Mouse (Mus musculus) heart, adult 8-10 months (tissue): ENCODE data around the gene D1Ertd622e. TPM values are rescaled to one million over a fixed set of nuclear protein-coding genes. Genes with fewer than 3 reads are reported as not detected.

ENCODE experiments used
- DNase-seq: peaks from one replicate; pipeline ENCODE4 v3.0.0; 2022; ENCODE audit warnings: low spot score
- total RNA-seq, 4 experiments: library from RNA; stranded (reverse); gene quantifications; 2 replicates each; pipeline ENCODE4 v1.2.4; 2022

Gene D1Ertd622e
- total RNA-seq, 4 experiments from 2014 or later: 2.8 to 4.5 (median 3.8) TPM

- no peak for DNase-seq
These were observed 27.8 kb downstream of the D1Ertd622e start for GRCm38 (mm10) chr1:97634104-97634503.

DNA sequence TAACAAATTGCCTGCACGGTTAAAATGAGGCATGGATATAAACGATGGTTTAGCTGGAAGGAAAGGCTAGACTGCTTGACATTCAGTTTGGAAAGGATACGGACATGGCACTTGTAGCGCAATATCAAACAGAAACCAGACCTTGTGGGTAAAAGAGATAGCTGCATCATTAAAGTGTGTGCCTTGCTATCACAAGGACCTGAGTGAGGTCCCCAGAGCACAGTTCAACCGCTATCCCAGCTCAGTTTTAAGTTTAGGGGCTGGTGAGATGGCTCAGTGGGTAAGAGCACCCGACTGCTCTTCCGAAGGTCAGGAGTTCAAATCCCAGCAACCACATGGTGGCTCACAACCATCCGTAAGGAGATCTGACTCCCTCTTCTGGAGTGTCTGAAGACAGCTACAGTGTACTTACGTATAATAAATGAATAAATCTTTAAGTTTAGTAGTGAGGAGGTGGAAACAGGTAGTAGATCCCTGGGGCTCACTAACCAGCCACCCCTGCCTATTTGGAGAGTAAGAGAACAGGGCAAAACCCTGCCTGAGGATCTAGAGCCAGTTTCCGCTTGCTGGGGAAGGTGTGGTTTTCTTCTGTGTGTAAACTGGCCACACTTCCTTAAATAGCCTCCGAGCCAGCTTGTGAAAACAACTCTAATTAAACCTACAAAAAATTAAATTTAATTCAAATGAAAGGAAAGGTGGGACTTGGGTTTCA, 29.2 kb downstream of the D1Ertd622e start:
- DNase-seq: no peak

GRCm38 (mm10) chr1:97631843-97632470, 29.9 kb downstream of the D1Ertd622e start:
- DNase-seq: no peak

- no peak for DNase-seq
These were observed 31.7 kb downstream of the D1Ertd622e start for GRCm38 (mm10) chr1:97630146-97630545.

DNA sequence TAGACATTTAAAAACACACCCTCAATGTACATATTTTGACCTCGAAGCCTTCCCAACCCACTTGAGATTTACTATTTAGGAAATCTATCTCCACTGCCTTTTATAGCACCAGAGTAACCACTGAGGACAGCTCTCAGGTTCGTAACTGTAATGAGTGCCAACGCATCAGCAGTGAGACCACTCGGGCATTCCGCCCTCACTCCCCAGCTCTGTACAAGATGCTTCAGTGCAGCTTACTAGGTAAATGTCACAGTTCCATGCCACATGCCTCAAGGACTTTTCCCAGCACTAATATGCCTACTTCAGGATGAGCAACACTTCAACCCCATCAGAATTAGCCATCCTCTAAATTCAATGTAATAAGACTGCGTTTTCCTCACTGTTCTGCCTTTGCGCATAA, 33.0 kb downstream of the D1Ertd622e start:
- no peak for DNase-seq

DNA sequence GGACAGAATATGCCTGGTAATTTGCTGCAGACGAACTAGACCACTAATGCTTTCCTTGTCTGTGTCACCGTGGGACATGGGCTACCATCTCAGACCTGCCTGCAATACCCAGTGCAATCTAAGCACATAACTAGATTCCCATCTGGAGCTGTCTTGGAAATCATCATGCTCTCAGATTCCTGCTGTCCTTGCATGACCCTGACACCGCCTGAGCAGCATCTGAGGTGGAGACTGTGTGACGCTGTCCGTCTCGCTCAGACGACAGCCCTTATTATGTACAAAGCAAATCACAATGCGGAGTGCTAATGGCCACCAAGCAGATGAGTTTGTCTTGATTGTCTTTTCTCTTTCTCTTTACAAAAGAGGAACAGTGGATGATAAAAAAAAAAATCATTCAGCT, 33.9 kb downstream of the D1Ertd622e start:
- DNase-seq: no peak

DNA sequence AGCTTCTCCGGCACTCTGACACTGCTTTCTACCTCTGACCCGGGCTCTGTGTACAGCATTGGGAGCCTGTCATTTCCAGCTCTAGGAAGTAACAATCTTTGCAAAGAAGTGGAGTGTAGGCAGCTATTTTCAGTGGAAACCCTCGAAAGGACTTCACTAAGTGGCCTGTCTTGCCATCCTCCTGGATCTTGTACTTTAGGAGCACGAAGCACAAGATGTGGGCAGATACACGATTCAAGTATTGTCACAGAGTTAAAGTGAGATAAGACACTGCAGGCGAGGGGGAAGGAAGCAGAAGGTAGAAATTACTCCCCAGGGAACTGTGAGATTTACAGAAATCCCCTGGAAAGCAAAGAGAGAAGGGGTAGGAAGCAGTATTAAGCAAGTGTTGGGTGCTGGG, 36.4 kb downstream of the D1Ertd622e start:
- DNase-seq: no peak

GRCm38 (mm10) chr1:97624386-97624785, 37.5 kb downstream of the D1Ertd622e start:
- DNase-seq: no peak

DNA sequence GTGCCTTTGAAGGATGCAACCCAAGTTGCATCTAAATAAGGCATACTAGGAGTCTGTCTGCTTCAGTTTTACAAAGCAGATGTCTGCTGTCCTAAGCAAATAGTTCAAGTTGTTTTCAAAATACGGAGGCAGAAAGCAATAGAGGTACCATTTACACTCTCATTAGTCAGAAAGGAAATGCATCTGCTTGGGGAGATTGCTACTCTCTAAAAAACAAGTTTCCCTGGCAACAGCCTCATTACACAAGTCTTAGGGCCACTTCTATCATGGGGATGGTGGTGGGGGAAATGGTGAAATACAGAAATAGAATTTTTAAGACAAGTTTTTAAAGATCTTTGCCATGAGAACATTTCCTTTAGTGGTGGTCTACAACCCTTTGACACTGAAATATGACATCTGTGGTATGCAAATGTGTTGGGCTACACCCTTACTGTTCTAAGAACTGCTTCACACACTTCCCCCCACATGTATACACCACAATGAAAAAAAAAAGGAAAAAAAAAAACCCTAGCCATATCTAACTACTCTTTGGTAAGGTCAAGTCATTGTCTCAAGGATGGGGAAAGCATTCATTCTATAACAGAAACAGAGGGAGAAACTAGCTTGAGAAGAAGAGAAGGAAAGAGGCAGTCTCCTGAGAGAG, 38.5 kb downstream of the D1Ertd622e start:
- no peak for DNase-seq

DNA sequence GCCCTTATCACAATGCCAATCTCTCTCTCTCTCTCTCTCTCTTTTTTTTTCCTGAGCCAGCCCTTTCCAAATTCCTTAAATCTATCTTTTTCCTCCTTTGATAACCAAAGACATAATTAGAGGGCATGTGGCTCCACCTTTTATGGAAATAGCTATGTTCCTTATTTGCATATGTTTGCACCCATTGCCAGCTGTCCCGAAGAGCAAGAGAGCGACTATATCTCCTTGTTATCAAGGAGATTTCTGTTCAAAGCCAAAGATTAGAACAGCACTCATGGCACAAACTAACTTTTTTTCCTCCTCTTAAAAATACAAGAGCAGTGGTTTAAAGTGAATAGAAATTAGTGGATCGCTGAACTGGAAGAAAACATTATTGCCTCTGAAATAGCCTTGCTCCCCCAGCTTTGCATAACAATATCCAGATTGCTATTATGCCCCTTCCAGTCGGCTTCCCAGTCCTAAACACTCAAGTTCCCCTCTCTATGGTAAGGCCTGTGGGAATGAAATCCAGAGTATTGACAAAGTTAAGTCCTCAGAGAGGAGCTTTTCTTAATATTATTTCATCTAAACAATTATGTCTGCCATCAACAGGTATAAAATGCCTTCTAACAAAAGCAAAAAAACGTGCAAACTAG, 39.2 kb downstream of the D1Ertd622e start:
- DNase-seq: no peak

- DNase-seq: no peak
These were observed 42.1 kb downstream of the D1Ertd622e start for GRCm38 (mm10) chr1:97619621-97620320.

- DNase-seq: no peak
These were observed 46.3 kb downstream of the D1Ertd622e start for GRCm38 (mm10) chr1:97615525-97615924.

DNA sequence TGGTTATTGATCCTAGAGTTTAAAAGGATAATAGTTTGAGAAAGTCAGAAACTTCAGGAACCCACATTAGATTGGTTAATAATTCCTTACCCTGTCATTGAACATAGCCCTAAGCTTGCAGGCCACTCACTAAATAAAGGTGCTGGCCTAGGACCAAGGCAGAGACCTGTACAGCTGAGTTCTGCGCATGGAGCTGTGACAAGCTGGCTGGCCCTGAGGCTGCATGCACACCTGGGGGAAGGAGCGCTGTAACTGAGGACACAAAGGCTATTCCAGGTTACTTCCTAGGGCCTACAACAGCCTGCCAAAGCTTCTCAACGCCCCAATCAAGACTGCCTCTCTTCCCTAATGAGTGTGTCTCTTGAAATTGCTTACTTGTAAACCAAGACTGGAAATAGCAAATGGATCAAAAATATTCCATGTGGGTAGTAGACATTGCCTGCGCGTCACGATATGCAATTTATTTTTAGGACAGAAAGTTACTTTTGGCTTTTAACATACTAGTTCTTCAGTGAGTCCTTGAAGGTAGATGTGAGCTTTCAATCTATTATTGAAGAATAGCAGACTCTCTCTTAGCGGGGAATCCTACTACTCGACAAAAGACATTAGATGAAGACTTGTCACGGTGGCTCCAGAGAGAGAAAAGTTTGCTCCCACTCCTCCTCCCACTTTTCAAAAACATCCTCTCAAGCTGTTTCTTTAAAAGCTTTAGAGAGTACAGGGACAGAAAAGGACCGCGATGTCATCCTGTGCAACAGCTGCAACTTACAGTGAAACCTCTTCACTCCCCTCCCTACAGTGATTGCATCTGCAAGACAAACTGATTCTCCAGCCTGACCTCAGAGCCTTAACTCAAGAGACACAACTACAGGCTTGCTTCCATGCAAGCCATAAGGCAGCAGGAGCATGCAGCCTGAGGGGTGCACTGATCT, 47.1 kb downstream of the D1Ertd622e start:
- no peak for DNase-seq

GRCm38 (mm10) chr1:97611747-97612146, 50.1 kb downstream of the D1Ertd622e start:
- DNase-seq: no peak

GRCm38 (mm10) chr1:97603361-97603760, 58.5 kb downstream of the D1Ertd622e start:
- DNase-seq: no peak

- DNase-seq: no peak
These were observed 61.5 kb downstream of the D1Ertd622e start for GRCm38 (mm10) chr1:97600371-97600770.

GRCm38 (mm10) chr1:97599101-97599500, 62.8 kb downstream of the D1Ertd622e start:
- no peak for DNase-seq

DNA sequence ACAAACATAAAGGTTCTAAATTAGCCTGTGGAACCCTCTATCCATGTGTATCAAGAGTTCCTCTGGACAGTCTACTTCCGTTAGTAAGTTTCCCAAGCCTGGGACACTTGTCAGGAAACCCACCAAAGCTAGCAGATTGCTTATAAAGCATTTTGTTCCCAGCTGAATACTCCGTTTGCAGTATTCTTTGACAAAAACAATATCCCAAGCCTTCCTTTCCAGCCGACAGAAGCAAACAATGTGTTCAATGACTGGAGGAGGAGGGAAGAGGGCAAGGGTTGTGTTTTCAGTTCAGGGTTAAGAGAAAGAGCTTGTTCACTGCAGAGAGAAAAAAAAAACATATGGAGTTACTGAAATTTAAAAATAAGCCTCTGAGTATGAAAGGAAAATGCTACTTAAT, 73.3 kb downstream of the D1Ertd622e start:
- DNase-seq: no peak

- no peak for DNase-seq
These were observed 76.8 kb downstream of the D1Ertd622e start for GRCm38 (mm10) chr1:97585106-97585505.

- no peak for DNase-seq
These were observed 77.7 kb downstream of the D1Ertd622e start for GRCm38 (mm10) chr1:97584171-97584570.

DNA sequence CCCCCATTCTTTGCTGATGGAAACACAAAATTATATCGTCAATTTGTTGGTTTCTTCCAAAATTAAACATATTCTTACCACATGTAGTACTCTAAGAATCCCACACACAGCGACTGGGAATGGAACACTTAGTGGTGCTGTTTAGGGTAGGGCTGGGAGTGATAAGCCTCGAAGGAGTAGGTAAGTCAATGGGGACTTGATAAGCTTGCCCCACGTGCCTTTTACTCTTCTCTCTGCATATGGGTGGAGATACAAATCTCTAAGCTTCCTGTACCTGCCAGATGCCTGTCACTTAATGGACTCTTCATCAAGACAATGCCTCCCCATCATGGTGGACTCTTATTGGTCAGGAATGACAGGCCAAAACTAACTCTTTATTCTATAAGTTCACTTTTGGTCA, 78.8 kb downstream of the D1Ertd622e start:
- no peak for DNase-seq
